Mouse (Mus musculus) heart, postnatal 0 days (tissue): ENCODE results near the gene Trappc3.

Experiments
- CTCF ChIP-seq: IDR thresholded peaks from 2 replicates; pipeline ENCODE4 v1.5.1; 2016; ENCODE audit warnings: antibody characterized with exemption, control low read depth, low read depth
- EP300 ChIP-seq: IDR thresholded peaks from 2 replicates; pipeline ENCODE4 v1.6.1; 2016; ENCODE audit warnings: antibody characterized with exemption, low read depth

- TF ChIP-seq CTCF = no peak
- no peak for TF ChIP-seq EP300
Measured at GRCm38 (mm10) chr4:126306827-126307226, 44.7 kb downstream of the Trappc3 start.
